Mouse (Mus musculus) thymus, postnatal 14 days (tissue): ENCODE measurements around the gene Dlgap1.

Experiments
- DNase-seq: peaks from one replicate; pipeline ENCODE4 v3.0.0; 2021

The Dlgap1 gene

GRCm38 (mm10) chr17:70744570-70745153, 775.8 kb downstream of the Dlgap1 start:
- no peak for DNase-seq

- no peak for DNase-seq
These were observed 776.5 kb downstream of the Dlgap1 start for GRCm38 (mm10) chr17:70745385-70745784.

GRCm38 (mm10) chr17:70746379-70747079, 777.7 kb downstream of the Dlgap1 start:
- DNase-seq = no peak

- DNase-seq = peak; percentile 15
These were observed 779.0 kb downstream of the Dlgap1 start for GRCm38 (mm10) chr17:70747731-70748475.

- DNase-seq = no peak
These were observed 779.6 kb downstream of the Dlgap1 start for GRCm38 (mm10) chr17:70748476-70748830.

- DNase-seq = no peak
These were observed 780.2 kb downstream of the Dlgap1 start for GRCm38 (mm10) chr17:70748964-70749650.

- no peak for DNase-seq
These were observed 781.6 kb downstream of the Dlgap1 start for GRCm38 (mm10) chr17:70750236-70751160.

GRCm38 (mm10) chr17:70751161-70751651, 782.3 kb downstream of the Dlgap1 start:
- no peak for DNase-seq

GRCm38 (mm10) chr17:70751676-70752075, 782.8 kb downstream of the Dlgap1 start:
- DNase-seq = no peak

GRCm38 (mm10) chr17:70753444-70754032, 784.7 kb downstream of the Dlgap1 start:
- no peak for DNase-seq

- no peak for DNase-seq
These were observed 785.2 kb downstream of the Dlgap1 start for GRCm38 (mm10) chr17:70754041-70754440.

GRCm38 (mm10) chr17:70754638-70755037, 785.8 kb downstream of the Dlgap1 start:
- no peak for DNase-seq

GRCm38 (mm10) chr17:70755039-70755668, 786.3 kb downstream of the Dlgap1 start:
- peak; percentile 81 for DNase-seq

- DNase-seq = no peak
These were observed 786.9 kb downstream of the Dlgap1 start for GRCm38 (mm10) chr17:70755669-70756263.

- DNase-seq = no peak
These were observed 793.1 kb downstream of the Dlgap1 start for GRCm38 (mm10) chr17:70762001-70762400.

GRCm38 (mm10) chr17:70762634-70763033, 793.8 kb downstream of the Dlgap1 start:
- DNase-seq = no peak

GRCm38 (mm10) chr17:70765337-70765736, 796.5 kb downstream of the Dlgap1 start:
- no peak for DNase-seq

GRCm38 (mm10) chr17:70765976-70766375, 797.1 kb downstream of the Dlgap1 start:
- DNase-seq = no peak

GRCm38 (mm10) chr17:70772120-70772899, 803.4 kb downstream of the Dlgap1 start:
- no peak for DNase-seq

GRCm38 (mm10) chr17:70779770-70780169, 810.9 kb downstream of the Dlgap1 start:
- DNase-seq = no peak
